Mouse (Mus musculus) lung, postnatal 0 days (tissue): ENCODE results near the gene Dgki.
A peak's percentile ranks its signal among the peaks of the same experiment; 100 is the strongest.

Experiments
- CTCF ChIP-seq: IDR thresholded peaks from 2 replicates; pipeline ENCODE4 v1.5.1; 2016; ENCODE audit warnings: antibody characterized with exemption, mild to moderate bottlenecking
- EP300 ChIP-seq: IDR thresholded peaks from 2 replicates; pipeline ENCODE4 v1.6.1; 2016; ENCODE audit warnings: antibody characterized with exemption, mild to moderate bottlenecking, control low read depth

- no peak for TF ChIP-seq CTCF
- peak; percentile 51 for TF ChIP-seq EP300
These were observed 41.3 kb downstream of the Dgki start for GRCm38 (mm10) chr6:37258662-37259061.
